Mouse (Mus musculus) urinary bladder, adult 2 months (tissue): ENCODE measurements around the gene Chrdl1. TPM values are rescaled to one million over a fixed set of nuclear protein-coding genes. Genes with fewer than 3 reads are reported as not detected.

ENCODE experiments used
- DNase-seq: peaks from one replicate; pipeline ENCODE4 v3.0.0; 2022; ENCODE audit warnings: low spot score
- polyA plus RNA-seq: library from polyadenylated mRNA; depleted of rRNA; stranded (reverse); fragments of >200 nt; gene quantifications from 2 replicates; pipeline ENCODE4 v1.2.3, GENCODE M21; 2012; rRNA removed

Gene Chrdl1
- 26.3 and 38.6 TPM in 2 replicates for polyA plus RNA-seq

GRCm38 (mm10) chrX:143393791-143394369 is at the start of gene Chrdl1:
Gene Chrdl1 (minus strand): TSS chrX:143394262.
- no peak for DNase-seq

- DNase-seq: no peak
Observed at GRCm38 (mm10) chrX:143442638-143443037, 48.6 kb upstream of the Chrdl1 start.

- DNase-seq: no peak
Observed at GRCm38 (mm10) chrX:143404601-143405000, 10.5 kb upstream of the Chrdl1 start.

- DNase-seq: no peak
Observed at GRCm38 (mm10) chrX:143366256-143366959, 27.7 kb downstream of the Chrdl1 start.

- DNase-seq: no peak
Observed at GRCm38 (mm10) chrX:143347227-143347626, 46.8 kb downstream of the Chrdl1 start.

- DNase-seq: no peak
Observed at GRCm38 (mm10) chrX:143346739-143347138, 47.3 kb downstream of the Chrdl1 start.

GRCm38 (mm10) chrX:143344509-143345495 is 49.3 kb downstream of the Chrdl1 start:
- DNase-seq: no peak

GRCm38 (mm10) chrX:143338156-143338555 is 55.9 kb downstream of the Chrdl1 start:
- no peak for DNase-seq

GRCm38 (mm10) chrX:143337561-143337960 is 56.5 kb downstream of the Chrdl1 start:
- no peak for DNase-seq

GRCm38 (mm10) chrX:143336661-143337060 is 57.4 kb downstream of the Chrdl1 start:
- DNase-seq: no peak

- no peak for DNase-seq
Observed at GRCm38 (mm10) chrX:143335846-143336245, 58.2 kb downstream of the Chrdl1 start.

- DNase-seq: no peak
Observed at GRCm38 (mm10) chrX:143313166-143313565, 80.9 kb downstream of the Chrdl1 start.

- DNase-seq: no peak
Observed at GRCm38 (mm10) chrX:143294726-143295125, 99.3 kb downstream of the Chrdl1 start.

GRCm38 (mm10) chrX:143275202-143275601 is 118.9 kb downstream of the Chrdl1 start:
- no peak for DNase-seq

- no peak for DNase-seq
Observed at GRCm38 (mm10) chrX:143250709-143251108, 143.4 kb downstream of the Chrdl1 start.

Other genes starting within 250 kb of the Chrdl1 start
- gene Pak3, start 124.3 kb upstream of the Chrdl1 start, polyA plus RNA-seq: 1.1 and 1.3 TPM in 2 replicates